Mouse (Mus musculus): ENCODE results near the gene Psmb3.
"Not testable (repeated sequence)": the region's sequence is repeated elsewhere in the genome, so short reads cannot be mapped to it uniquely, and the experiment has no call there.

The Psmb3 gene

DNA sequence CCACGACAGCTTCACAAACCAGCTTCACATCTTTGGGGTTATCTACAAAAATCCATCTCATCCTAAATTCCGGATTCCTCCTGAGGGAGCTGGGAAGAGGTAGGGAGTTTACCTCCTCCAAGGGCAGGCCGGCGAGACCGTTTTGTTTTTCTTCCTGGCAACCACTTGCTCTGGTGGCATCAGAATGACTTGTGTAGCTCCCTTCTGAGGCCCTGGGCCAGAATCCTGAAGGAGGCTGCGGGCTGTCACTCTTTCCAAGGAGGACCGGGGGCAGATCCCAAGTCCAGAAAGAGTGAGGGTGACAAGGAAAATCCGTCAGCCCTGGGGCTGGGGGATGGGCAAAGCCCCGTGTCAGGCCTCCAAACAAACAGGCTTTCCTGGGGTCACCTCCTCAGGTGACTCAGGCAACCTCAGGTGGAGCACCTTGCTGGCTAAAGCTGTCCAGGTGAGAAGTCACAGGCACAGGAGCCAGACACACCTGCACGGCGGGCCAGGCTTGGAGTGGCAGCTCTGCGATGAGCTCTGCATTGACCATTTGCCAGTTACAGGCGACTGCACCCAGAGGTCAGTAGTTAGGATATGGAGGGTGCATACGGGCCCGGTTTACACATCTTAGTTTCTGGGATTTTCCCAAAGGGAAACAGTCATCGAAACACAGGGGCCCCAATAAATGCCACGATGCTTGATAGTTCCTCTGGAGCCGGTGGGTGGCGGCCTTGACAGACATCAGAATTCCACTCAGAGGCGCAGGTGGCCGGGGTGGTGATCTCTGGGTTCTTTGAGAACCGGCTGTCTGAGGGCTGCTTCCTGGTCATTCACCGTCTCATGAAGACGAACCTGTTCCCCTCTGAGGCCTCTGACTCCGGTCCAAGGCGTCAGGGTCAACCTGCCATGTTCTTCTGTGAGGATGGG, 14.4 kb downstream of the Psmb3 start:
- no peak for DNase-seq (ENCODE audit: low spot score)

DNA sequence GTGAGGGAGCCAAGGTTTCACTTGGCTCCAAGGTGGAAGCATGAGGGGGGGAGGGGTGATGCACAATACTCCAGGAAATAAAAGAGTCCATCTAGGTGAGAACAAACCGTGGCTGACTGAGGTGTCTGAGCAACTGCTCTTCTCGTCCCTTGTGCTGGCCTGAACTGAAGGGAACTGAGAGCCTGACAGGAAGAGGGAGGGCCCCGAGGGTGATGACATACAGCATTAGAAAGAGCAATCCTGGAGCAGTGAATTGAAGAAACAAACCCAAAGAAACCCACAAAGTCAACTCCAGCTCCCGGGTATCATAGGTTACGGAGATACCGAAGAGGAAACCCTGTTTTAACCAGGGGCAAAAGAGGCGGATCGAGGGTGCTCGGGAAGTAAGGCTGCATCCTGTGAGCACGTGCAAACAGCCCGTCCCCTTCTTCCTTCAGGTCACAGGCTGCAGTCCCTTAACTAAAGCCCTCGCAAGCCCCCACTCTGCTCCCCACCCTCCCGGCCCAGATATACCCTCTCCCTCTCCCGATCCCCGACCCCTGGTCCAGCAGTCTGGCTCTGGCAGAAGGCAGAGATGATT, 15.2 kb downstream of the Psmb3 start:
- no peak for DNase-seq (ENCODE audit: low spot score)

DNA sequence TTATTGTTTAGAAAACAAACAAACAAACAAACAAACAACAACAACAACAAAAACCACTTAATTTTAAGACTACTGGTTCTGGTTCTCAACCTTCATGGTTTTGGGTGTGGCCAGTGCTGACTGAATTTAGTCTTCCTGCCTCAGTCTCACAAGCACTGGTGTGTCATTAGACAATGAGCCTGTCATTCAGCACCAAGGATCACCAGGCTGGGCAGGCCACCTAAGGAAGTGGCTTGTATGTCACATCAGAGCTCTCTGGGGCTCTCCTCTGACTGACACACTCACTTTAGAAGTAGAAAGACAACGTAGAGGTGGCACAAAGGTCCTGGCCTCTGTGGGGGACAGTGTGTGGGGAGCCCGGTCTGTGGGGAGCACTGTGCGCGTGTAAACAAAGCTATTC, 15.8 kb downstream of the Psmb3 start:
- DNase-seq (ENCODE audit: low spot score): no peak

DNA sequence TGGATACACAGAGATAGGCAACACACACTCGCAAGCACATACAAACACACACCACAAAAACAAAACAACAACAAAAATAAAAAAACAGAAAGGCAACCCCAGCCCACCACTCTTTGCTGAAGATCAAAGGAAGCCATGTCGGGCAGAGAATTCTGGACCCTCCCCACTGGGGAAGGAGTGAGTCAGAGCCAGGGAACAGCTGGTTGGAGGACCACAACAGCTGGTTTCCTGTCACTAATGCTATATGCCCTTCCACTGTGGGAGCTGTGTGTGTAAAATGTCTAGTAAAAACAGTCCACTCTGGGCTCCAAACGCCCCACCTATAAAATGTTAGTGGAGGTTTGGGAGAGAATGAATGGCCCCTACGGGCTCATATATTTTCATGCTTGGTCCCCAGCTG, 18.1 kb downstream of the Psmb3 start:
- no peak for DNase-seq (ENCODE audit: low spot score)

DNA sequence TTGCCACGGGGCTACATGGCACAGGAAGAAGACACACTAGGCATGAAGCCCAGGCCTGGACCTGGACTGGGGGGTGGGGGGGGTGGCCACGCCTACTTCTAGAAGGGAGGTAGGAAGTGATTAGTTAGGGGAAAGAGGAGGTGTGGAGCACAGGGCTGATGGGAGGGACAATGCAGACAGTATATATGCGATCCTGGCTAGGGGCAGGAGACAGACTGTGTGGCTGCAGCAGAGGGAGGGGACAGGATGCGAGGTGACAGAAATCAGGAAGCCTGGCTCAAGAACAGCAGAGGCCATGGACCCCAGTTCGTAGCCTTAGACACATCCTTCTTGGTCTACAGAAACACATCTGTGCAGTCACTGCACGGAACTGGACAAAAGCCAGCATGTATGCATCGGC, 20.5 kb downstream of the Psmb3 start:
- DNase-seq (ENCODE audit: low spot score): no peak

DNA sequence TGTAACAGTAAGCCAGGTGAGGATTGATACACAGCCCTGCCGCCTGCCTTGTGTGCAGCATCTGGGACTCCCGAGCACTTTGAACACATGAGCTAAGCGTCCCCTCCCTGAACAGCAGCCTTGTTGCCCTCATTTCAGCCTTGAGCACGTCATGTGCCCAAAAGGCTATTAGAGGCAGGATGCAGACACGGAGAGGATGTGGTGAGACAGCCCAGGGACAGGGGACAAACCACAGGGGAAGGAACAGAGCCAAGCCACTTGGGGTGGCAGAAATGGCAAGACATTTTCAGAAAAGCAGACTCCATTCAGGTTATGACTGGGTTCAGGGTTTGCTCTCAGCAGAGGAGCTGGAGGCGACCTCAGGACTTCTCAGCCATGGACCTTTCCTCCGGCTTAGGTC, 25.1 kb downstream of the Psmb3 start:
- no peak for DNase-seq (ENCODE audit: low spot score)

DNA sequence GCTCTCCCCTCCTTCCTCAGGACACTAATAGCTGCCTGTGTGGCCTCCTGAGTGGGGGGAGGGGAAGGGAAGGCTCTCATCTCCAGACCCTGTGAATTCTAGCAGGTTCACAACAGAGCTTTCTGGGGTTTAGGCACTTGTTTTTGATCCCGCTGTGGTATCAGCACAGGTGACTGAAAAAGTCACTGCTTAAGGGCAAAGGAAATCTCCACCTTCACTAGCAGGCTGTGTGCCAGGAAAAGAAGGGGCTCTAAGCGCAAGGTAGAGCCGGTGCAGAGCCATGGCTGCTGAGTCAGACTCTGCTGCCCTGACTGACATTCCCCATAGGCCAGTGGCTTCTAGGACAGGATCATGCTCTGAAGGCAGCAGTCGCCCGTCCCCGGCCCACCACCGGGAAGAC, 25.5 kb downstream of the Psmb3 start:
- no peak for DNase-seq (ENCODE audit: low spot score)

DNA sequence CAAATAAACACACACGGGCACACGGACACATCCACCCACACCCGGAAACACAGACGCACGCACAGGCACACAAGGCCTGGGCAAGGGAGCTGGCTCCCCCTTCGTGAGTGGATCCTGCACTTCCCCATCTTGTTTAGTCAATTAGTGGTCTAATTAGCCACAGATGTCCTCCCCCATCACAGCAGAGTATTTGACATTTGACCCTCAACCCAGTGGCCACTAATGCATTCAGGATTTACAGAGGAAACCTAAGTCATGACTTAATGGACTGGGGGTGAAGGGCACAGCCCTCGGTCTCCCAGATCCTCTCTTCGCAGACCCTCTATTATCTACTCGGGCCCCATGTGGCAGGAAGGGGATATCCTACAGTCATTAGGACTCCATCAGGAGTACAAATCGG, 30.5 kb downstream of the Psmb3 start:
- DNase-seq (ENCODE audit: low spot score): no peak

DNA sequence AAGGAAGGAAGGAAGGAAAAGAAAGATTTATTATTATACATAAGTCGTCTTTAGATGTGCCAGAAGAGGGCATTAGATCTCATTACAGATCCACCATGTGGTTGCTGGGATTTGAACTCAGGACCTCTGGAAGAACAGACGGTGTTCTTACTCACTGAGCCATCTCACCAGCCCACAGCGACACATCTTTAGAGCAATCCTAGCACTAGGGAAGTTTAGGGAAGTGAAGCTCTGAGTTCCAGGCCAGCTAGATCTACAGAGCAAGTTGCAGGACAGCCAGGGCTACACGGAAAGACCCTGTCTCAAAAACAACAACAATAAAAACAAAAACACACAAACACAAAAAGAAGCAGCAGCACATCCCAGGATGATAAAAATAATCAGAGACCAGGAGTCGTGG, 31.6 kb downstream of the Psmb3 start:
- not testable (repeated sequence) for DNase-seq (ENCODE audit: low spot score)

DNA sequence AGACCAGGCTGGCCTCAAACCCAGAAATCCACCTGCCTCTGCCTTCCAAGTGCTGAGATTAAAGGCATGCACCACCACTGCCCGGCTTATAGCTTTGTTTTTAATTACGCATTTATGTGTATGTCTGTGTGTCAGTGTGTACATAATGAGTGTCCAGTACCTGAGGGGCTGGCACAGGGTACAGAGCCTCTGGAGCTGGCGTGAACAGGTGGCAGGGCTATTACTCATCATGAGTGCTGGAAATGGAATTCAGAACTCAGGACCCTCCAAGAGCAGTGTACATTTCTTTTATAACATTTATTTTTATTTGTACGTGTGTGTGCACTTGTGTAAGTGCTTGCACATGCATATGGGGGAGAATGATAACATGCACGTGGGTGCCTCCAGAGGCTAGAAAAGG, 33.4 kb downstream of the Psmb3 start:
- no peak for DNase-seq (ENCODE audit: low spot score)

DNA sequence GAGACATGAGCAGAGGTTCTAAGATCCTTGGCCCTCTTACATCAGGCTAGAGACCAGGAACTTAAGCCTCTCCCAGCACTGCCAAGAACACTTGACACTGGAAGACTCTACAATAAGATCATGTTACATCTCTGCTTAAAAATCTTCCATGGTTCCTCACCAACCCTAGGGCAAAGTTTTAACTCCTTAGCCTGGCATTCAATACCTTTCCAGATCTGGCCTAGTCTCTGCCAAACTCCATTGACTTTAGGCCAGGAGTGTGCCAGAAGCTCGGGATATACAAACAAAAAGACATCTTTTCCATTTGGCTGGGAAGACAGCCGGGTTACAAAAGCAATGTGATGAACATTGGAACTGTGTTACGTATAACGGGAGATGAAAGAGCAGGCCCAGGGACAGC, 34.4 kb downstream of the Psmb3 start:
- no peak for DNase-seq (ENCODE audit: low spot score)

DNA sequence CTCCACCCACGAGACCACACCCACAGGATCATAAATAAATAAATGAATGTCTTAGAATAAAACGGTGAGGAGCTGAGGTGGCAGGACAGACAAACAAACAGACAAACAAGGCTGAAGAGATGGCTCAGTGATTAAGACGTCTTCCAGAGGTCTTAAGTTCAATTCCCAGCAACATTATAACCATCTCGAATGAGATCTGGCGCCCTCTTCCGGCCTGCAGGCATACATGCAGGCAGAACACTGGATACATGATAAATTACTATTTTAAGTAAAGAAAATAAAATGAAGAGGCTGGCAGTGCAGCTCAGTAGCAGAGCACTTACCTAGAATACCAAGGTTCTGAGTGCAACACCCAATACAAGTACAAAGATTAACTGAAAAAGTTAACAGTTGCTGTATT, 35.5 kb downstream of the Psmb3 start:
- no peak for DNase-seq (ENCODE audit: low spot score)

DNA sequence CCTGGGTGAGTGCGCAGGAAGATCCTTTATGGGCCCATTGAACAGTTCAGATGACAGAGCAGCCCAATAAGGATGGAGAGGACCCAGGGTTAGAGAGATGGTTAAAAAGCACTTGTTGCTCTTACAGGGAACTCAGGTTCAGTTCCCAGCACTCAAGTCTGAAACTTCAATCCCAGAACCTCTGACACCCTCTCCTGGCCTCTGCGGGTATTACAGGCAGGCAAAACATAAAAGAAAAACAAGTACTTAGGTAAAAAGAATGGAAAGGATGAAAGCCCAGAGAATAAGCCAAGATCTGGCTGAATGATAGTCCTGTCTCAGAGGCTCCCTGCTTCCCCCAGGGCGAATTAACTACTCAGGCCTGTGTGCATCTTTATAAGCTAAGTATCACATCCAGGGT, 36.0 kb downstream of the Psmb3 start:
- no peak for DNase-seq (ENCODE audit: low spot score)

DNA sequence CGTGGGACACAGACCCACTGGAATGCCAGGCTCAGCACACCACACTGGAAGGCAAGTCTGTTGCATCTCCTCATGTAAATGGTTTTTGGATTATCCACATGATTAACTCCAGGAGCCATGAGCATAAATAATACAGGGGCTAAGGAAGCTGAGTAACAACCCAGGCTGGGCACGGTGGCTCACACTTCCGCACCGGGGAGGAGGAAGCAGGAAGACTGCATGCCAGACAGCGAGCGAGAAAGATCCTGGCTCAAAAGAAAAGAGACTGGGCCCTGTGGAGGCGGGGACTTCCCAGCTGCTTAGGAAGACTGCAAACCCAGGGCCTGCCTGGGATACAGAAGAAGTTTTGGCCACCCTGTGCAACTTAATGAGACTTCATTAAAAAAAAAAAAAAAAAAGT, 37.0 kb downstream of the Psmb3 start:
- no peak for DNase-seq (ENCODE audit: low spot score)

DNA sequence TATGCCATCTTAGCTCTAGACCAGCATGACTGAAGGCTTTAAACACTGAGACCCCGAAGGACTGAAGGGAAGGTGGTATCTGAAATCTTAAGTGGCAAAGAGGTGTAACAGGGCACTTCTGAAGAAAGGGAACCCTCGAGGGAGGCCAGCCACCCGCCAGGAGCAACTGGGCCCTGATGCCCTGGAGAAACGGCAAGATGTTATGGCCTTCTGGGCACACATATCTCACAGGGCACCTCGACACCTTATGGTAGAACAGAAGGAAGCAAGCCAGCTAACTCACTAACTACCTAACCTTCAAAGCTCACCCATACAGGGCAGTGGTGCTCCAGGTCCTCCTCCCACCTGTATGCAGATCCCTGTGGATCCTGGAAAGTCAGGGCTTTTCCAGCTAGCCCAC, 39.0 kb downstream of the Psmb3 start:
- no peak for DNase-seq (ENCODE audit: low spot score)

DNA sequence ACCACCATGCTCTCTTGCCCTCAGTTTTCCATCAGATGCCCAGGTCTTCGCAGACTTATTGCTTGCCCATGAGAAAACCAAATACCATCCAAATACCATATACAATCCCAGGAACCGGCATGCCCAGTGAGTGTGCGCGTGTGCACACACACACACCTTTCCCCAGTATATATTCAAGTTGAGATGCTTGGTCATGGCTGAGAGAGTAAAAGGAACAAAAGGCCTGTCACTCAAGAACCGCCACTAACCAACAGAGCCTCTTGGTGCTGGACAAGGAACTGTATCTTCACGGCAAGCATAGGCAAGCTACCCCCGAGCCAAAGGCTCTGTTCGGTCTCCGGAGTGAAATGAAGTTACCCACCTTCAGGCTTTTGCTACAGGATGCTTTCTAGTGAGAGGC, 39.4 kb downstream of the Psmb3 start:
- DNase-seq (ENCODE audit: low spot score): no peak

DNA sequence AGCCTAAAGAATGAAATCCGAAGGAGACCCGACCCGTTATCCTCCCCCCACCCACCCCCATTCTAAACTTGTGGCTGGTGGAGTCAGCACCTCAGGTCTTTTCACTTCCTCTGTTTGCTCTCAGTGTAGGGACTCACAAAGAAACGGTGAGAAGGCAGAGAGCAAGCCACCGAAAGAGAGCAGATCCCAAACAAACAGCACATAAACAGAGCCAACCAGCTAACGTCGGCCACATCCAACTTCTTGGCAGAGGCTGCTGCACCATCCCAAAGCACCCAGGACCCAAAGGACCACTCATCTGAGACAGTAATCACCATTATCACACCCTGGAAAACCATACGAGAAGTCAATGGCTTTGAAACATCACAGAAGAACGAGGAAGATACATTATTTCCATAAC, 40.2 kb downstream of the Psmb3 start:
- no peak for DNase-seq (ENCODE audit: low spot score)

DNA sequence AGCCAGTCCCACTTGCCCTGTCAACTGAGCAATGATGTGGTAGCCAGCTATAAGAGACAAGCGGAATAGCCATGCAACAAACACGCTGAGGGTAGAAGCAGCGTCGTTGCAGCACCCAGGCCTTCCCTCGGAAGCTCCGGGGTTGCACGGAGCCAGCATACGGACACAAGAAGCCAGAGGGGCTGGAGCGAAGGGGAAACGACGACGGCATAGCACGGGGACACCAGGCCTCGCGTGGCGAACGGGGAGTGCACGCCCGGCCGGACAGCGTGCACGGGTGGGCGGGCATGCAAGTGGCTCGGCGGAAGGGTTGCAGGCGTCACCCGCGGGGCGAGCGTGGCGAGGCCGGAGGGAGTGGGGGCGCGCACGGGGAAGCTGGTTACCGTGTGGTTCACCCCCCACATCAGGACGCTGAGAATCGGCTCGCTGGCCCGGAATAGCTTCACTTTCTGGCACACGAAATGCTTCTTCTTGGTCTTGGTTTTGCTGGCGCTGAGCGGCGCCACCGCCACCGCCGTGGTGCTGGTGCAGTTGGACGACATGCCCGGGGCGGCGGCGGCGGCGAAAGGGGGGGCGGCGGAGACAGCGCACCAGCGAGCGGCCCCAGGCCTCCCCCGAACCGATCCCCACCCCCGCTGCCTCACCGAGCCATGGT, 41.0 kb downstream of the Psmb3 start, which contains the start of gene Pip4k2b:
TSS of gene Pip4k2b (minus strand) at position 642 of the 655 bp plus-strand sequence.
- DNase-seq (ENCODE audit: low spot score): no peak

DNA sequence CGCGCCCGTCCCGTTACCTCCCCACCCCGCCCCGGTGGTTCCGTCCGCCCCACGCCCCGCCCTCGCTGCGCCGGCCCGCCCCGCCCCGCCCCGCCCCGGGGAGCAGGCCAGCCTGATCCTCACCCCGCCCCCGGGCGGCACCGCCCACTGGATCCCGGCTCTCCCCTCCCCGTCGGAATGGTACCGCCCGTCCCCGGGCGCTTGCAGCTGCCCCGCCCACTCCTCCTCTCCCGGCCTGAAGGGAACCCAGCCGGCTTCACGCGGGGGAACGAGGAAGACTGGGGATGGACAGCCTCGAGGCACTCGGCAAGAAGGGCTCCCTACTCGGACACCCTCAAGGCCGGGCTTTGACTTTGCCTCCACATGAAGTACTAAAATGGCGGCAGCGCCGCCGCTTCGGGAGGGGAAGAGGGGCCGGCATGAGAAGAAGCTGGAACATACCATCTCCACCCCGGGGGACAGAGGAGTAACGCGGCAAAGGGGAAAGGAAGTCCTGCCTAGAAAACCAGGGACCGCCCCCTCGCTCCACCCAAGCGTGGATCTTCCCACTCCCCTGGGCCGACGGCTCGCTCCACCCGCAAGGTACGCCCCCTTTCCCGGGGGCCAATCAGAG, 41.6 kb downstream of the Psmb3 start:
- DNase-seq (ENCODE audit: low spot score): peak; percentile 95

DNA sequence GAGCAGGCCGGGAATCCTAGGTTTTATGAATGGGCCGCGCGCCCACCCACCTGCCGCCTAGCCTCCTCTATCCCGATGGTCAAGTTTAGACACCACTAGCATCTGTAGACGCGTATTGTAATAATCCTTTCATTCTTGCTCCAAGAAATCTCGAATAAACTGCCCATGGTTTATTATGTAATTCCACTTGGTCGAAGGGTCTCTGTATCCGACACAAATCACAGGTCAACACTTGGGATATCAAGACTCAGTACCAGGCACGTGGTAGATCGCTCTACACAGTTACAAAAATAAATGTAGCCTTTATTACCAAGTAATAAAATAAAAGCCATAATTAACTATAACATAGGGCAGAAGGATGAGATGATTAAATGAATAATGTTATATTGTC, 42.1 kb downstream of the Psmb3 start:
- DNase-seq (ENCODE audit: low spot score): no peak

DNA sequence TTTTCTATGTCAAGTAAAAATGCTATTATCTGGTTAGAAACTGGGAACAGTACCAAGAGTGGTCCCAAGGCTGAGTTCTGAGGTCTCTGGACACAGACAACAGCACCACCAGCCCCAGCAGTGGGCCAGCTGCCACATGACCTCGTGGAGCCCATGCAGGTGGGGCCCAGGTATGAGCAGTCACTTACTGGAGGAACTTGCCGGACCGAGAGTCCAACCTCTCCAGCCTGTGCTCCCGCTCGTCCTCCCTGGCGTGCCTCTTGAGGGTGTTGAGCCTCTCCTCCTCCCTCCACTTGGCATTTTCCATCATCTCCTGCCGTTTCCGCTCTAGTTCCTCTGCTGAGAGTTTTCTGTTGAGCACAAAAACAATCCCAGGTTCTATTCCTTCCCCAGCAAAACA, 44.6 kb downstream of the Psmb3 start:
- no peak for DNase-seq (ENCODE audit: low spot score)

DNA sequence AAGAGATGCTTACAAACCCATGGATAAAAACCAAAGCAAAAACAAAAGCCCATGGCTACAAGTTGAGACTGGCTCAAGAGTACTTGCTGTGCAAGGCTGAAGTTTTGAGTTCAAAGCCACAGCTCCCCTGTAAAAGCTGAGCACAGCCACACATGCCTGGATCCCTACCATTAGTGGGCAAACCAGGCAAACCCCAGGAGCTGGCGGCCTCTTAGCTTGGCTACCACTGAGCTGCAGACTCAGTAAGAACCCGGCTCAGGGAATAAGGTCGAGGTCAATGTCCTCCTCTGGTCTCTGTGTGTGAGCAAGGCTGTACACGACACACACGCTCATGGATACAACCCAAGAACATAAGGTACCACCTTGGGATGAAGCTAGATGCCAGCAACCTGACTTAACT, 45.3 kb downstream of the Psmb3 start:
- DNase-seq (ENCODE audit: low spot score): no peak

DNA sequence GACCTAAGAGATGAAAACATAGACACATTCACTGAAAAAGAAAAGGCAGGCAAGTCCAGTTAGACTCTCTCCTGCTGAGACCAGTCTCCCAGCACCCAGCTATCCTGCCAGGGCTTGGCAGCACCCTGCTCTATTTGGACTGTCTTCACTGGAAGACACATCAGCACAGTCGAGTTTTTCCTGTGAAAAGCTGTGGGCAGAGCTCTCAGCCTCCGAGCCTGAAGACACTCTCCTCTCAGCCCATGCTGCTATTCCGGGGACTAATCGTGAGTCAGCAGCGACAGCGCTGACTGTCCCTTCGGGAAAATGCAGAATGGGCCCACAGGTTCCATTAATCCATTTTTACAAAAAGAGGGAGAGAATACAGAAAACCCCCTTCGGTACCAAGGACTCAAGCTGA, 50.1 kb downstream of the Psmb3 start:
- DNase-seq (ENCODE audit: low spot score): no peak
